Mouse (Mus musculus) C2C12 (cell line): ENCODE results near the gene Wasf2. TPM values are rescaled to one million over a fixed set of nuclear protein-coding genes. Genes with fewer than 3 reads are reported as not detected.

Experiments
- H3K27me3 ChIP-seq: one replicate; pipeline ENCODE4 v1.6.1; 2011; ENCODE audit not compliant: control insufficient read depth, insufficient read depth, insufficient read length
- H3K36me3 ChIP-seq: one replicate; pipeline ENCODE4 v1.6.1; 2011; ENCODE audit not compliant: control insufficient read depth, insufficient read depth
- H3K4me3 ChIP-seq: one replicate; pipeline ENCODE4 v1.5.1; 2011; ENCODE audit warnings: mild to moderate bottlenecking, control low read depth; ENCODE audit not compliant: poor library complexity, insufficient read depth, severe bottlenecking
- H3K79me2 ChIP-seq: one replicate; pipeline ENCODE4 v1.6.1; 2011; ENCODE audit not compliant: control insufficient read depth, insufficient read depth
- H3K79me3 ChIP-seq: one replicate; pipeline ENCODE4 v1.6.1; 2011; ENCODE audit warnings: low read depth, control low read depth
- H3ac ChIP-seq: one replicate; pipeline ENCODE3; 2011; ENCODE audit warnings: low read depth; ENCODE audit not compliant: control insufficient read depth, insufficient read length
- CEBPB ChIP-seq: IDR thresholded peaks from one replicate; pipeline ENCODE4 v1.6.1; 2011; ENCODE audit warnings: low read depth, mild to moderate bottlenecking, control low read depth, moderate library complexity
- CTCF ChIP-seq: IDR thresholded peaks from one replicate; pipeline ENCODE4 v1.5.1; 2011; ENCODE audit not compliant: control insufficient read depth, insufficient read depth, insufficient read length
- FOSL1 ChIP-seq: IDR thresholded peaks from one replicate; pipeline ENCODE4 v1.8.0; 2011; ENCODE audit warnings: mild to moderate bottlenecking, low read length; ENCODE audit not compliant: poor library complexity, insufficient read depth, severe bottlenecking
- MAX ChIP-seq: IDR thresholded peaks from one replicate; pipeline ENCODE4 v1.6.1; 2011; ENCODE audit warnings: mild to moderate bottlenecking, control low read depth
- MYOD1 ChIP-seq: IDR thresholded peaks from one replicate; pipeline ENCODE4 v1.6.1; 2011; ENCODE audit warnings: low read depth; ENCODE audit not compliant: control insufficient read depth, insufficient read length
- MYOG ChIP-seq: IDR thresholded peaks from one replicate; pipeline ENCODE4 v1.6.1; 2011; ENCODE audit not compliant: control insufficient read depth, insufficient read length; ENCODE audit errors: extremely low read depth
- USF1 ChIP-seq: IDR thresholded peaks from one replicate; pipeline ENCODE4 v1.6.1; 2011; ENCODE audit warnings: low read depth, mild to moderate bottlenecking, control low read depth, moderate library complexity
- polyA plus RNA-seq: library from polyadenylated mRNA; unstranded; fragments of >200 nt; fragmentation: generic; extraction: Trizol; gene quantifications from one replicate; pipeline ENCODE4 v1.2.1, GENCODE M21; 2012; ENCODE audit warnings: missing spikeins

Wasf2 gene
- polyA plus RNA-seq, 1 experiment: 52.1 TPM

DNA sequence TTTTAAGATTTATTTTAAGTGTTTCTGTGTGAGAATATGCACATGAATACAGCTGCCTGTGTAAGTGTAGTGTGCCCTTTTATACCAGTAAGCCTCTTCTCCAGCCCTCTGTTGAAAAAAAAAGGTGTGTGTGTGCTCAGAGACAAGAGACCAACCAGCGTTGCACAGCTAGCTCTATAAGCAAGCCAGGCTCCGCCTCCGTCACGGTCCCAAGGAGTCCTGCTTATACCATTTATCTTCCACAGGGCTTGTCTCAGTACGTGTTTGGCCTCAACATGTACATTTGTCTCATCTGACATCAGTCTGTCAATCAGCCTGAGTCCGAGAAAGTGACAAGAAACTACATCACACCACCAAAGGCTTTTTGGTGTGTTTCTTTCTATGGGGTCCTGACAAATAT is 25.4 kb downstream of the Wasf2 start:
- H3K36me3 ChIP-seq: peaks cover 7% of the 10 kb centered on the region
- H3ac ChIP-seq: no peak overlapping the region
- H3K79me2 ChIP-seq: peaks cover 96% of the 10 kb centered on the region

GRCm38 (mm10) chr4:133156422-133156821 is 26.1 kb downstream of the Wasf2 start:
- peaks cover 10% of the 10 kb centered on the region for H3K36me3 ChIP-seq

More for the DNA sequence above, 25.4 kb downstream of the Wasf2 start:
- H3K79me3 ChIP-seq: peaks cover 69% of the 10 kb centered on the region
- TF ChIP-seq MYOD1 (no peak), MYOG (no peak), CTCF (no peak)
- no peaks in the 10 kb centered on the region for H3K27me3 ChIP-seq
- no peak overlapping the region for H3K4me3 ChIP-seq

GRCm38 (mm10) chr4:133156831-133157230 is 26.5 kb downstream of the Wasf2 start:
- H3K79me3 ChIP-seq: peaks cover 70% of the 10 kb centered on the region
- TF ChIP-seq CTCF (no peak), MYOD1 (no peak), MAX (no peak), CEBPB (no peak), MYOG (no peak), USF1 (no peak), FOSL1 (no peak)
- no peak overlapping the region for H3ac ChIP-seq
- no peaks in the 10 kb centered on the region for H3K27me3 ChIP-seq
- peaks cover 10% of the 10 kb centered on the region for H3K36me3 ChIP-seq
- H3K79me2 ChIP-seq: peaks cover 97% of the 10 kb centered on the region
- H3K4me3 ChIP-seq: no peak overlapping the region

More at GRCm38 (mm10) chr4:133156422-133156821, 26.1 kb downstream of the Wasf2 start:
- H3K79me2 ChIP-seq: peaks cover 96% of the 10 kb centered on the region
- TF ChIP-seq MYOG: no peak
- no peak for TF ChIP-seq CTCF
- TF ChIP-seq MAX: no peak
- no peak for TF ChIP-seq USF1
- no peak for TF ChIP-seq FOSL1
- no peak for TF ChIP-seq MYOD1
- no peak for TF ChIP-seq CEBPB
- H3K4me3 ChIP-seq: no peak overlapping the region
- no peaks in the 10 kb centered on the region for H3K27me3 ChIP-seq
- peaks cover 71% of the 10 kb centered on the region for H3K79me3 ChIP-seq
- no peak overlapping the region for H3ac ChIP-seq

GRCm38 (mm10) chr4:133159127-133159526 is 28.8 kb downstream of the Wasf2 start:
- Histone ChIP-seq H3K27me3 (no peaks in the 10 kb centered on the region), H3K79me3 (peaks cover 68% of the 10 kb centered on the region), H3ac (no peak overlapping the region), H3K4me3 (no peak overlapping the region), H3K36me3 (peaks cover 12% of the 10 kb centered on the region), H3K79me2 (peaks cover 97% of the 10 kb centered on the region)
- TF ChIP-seq MYOD1: no peak
- TF ChIP-seq CEBPB: no peak
- TF ChIP-seq USF1: no peak
- TF ChIP-seq MAX: no peak
- TF ChIP-seq FOSL1: no peak
- no peak for TF ChIP-seq MYOG
- no peak for TF ChIP-seq CTCF

DNA sequence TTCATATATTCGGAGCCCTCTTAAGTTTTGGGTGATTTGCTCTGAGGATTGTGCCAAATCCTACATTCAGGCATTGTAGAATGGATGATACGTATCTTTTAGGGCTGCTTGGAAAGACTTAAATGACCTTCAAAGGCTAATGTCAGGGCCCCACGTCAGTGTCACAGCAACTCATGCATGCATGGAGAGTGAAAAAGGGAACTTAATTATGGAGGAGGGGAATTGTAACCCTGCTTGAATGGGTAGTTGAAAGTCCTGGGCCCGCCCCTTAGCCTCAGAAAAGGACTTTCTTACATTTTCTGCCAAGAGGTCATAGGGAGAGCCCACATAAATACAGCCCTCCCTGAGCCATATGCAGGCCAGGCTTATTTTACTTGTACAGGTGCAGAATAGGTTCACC is 29.3 kb downstream of the Wasf2 start:
- peaks cover 71% of the 10 kb centered on the region for H3K79me3 ChIP-seq
- no peaks in the 10 kb centered on the region for H3K27me3 ChIP-seq
- no peak overlapping the region for H3K4me3 ChIP-seq
- peaks cover 13% of the 10 kb centered on the region for H3K36me3 ChIP-seq
- peaks cover 97% of the 10 kb centered on the region for H3K79me2 ChIP-seq
- H3ac ChIP-seq: no peak overlapping the region
- TF ChIP-seq FOSL1 (no peak), USF1 (no peak), MYOD1 (no peak), CEBPB (no peak)

- Histone ChIP-seq H3ac (no peak overlapping the region), H3K79me2 (peaks cover 99% of the 10 kb centered on the region), H3K4me3 (no peak overlapping the region), H3K27me3 (no peaks in the 10 kb centered on the region), H3K36me3 (peaks cover 13% of the 10 kb centered on the region), H3K79me3 (peaks cover 73% of the 10 kb centered on the region)
- TF ChIP-seq FOSL1 (no peak), MAX (no peak), USF1 (no peak), CEBPB (no peak), MYOG (no peak), MYOD1 (no peak), CTCF (no peak)
Measured at GRCm38 (mm10) chr4:133160211-133160610, 29.9 kb downstream of the Wasf2 start.
